Mouse (Mus musculus) urinary bladder, adult 2 months (tissue): ENCODE data around the gene Zfp69. TPM values are rescaled to one million over a fixed set of nuclear protein-coding genes. Genes with fewer than 3 reads are reported as not detected.

Experiments used
- DNase-seq: peaks from one replicate; pipeline ENCODE4 v3.0.0; 2022; ENCODE audit warnings: low spot score
- polyA plus RNA-seq: library from polyadenylated mRNA; depleted of rRNA; stranded (reverse); fragments of >200 nt; gene quantifications from 2 replicates; pipeline ENCODE4 v1.2.3, GENCODE M21; 2012; rRNA removed

The Zfp69 gene
- 1.6 and 2.0 TPM in 2 replicates for polyA plus RNA-seq

DNA sequence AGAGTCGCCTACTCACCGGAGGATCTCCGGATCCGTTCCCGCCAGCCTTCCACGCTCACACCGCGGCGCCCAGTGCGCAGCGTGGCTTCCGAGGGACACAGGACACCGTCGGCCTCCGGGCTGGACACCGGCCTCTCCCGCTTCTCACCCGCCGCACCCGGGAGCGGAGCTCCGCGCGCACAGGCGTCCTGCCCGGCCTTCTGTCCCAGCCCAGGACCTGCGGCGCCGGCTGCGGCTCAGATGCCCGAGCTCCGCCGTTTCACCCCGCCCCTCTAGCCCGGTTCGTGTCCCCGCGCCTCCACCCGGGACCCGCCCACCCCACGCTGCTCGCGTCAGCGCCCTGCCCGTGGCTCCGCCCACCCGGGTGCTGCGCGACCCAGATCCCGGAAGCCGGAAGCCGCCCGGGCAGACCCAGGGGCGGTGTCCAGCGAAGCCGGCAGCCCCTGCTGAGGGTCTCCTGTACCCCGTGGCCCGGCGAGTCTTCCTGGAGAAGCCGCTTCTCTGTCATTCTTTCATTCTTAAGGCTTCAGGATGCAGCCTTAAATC, at the start of gene Zfp69:
TSS of gene Zfp69 (minus strand) at position 272 of the 546 bp plus-strand sequence.
- peak; percentile 86 for DNase-seq

DNA sequence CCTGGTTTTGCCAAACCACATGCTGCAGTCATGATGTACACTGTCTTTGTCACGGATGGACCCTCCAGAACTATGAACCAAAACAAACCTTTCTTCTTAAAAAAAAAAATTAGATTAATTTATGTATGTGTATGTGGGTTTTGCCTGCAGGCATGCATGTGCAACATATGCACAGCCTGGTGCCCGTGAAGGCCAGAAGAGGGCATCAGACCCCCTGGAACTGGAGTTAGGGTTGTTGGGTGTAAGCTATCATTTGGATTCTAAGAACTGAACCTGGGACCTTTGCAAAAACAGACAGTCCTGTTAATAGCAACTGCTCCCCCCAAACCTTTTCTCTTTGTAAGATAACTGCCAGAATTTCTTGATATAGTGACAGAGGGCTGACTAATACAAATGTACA, 49.5 kb upstream of the Zfp69 start:
- DNase-seq = no peak

DNA sequence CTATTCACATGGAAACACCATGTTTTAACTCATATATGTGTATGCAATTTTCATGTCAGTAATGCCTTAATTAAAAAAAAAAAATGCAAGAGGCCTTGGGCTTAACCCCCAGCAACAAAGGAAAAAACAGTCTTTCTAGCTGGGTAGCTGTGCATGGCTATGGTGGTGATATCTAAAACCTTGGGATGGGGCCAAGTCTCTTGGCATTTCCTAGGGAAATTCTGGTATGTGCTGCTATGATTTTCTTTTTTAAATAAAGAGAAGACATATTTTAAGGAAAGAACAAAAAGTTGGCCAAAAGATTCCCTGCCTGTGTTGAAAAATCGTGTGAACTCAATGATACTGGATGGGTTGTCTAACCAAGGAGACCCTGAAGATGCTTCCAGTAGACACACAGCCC, 44.4 kb upstream of the Zfp69 start:
- DNase-seq = no peak

DNA sequence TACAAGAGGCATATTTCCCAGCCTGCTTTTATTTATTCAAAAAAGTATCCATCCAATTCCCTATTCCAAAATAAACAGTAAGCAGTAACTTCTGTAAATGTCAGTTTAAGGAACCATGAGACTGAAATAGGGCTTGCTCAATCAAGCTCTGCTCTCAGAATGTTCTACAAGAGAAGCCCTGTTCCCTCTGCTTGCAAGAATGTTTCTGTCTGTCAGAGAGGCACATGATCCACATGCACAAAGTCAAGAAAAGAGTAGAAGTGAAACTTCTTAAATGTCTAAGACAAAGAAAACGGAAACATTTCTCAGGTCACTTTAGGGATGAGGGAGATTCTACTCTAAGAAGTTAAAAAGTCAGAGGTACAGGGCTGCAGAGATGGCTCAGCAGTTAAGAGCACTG, 41.5 kb upstream of the Zfp69 start:
- no peak for DNase-seq

DNA sequence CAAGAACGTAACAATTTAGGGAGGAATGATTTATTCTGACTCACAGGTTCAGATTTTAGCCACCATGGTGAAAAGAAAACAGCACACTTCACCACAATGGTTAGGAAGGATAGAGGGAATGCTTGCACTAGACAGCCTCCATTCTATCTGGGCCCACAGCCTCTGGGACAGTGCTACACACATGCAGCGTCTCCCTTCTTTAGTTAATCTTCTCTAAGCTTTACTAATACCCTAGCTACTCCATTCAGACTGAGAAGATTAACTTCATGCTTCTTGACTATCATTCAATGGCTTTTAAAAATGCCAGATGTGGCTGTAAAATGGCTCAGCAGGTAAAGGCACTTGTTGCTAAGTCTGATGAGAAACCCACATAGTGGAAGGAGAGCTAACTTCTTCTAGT, 40.8 kb upstream of the Zfp69 start:
- no peak for DNase-seq

DNA sequence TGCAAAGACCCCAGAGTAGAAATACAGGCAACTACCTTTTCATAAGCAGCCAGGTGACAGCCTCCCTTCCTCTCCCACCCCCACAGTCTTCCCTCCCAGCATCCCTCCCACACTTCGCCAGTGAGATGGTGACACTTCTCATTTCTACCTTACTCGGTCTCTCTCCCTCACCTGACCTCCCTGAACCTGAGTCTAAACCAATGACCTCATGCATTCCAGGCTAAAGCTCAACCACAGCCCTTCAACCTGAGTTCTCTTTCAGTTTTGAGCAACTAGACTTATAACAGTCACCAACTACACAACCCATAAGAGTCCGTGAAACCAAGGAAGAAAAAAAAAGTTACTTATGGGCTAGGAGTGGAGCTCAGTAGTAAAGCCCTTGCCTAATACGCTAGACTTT, 35.8 kb upstream of the Zfp69 start:
- no peak for DNase-seq

DNA sequence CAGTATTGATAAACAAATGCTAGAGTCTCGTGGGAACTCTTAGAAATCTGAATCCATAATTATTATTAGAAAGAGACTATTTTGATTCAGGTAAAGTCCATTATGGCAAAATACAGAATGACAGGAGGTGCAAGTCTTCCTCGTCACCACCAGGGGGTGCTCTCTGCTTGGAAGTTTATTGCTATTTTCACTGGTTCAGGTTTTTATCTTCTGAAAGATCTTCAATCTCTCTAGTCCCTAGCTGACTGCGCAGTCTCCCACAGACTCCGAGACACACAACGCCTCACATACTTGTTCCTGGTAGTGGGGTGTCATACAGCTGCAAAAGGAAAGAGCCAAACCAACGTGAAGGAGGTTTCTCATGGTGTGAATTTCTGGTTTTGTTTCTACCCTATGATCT, 34.9 kb upstream of the Zfp69 start:
- DNase-seq = no peak

DNA sequence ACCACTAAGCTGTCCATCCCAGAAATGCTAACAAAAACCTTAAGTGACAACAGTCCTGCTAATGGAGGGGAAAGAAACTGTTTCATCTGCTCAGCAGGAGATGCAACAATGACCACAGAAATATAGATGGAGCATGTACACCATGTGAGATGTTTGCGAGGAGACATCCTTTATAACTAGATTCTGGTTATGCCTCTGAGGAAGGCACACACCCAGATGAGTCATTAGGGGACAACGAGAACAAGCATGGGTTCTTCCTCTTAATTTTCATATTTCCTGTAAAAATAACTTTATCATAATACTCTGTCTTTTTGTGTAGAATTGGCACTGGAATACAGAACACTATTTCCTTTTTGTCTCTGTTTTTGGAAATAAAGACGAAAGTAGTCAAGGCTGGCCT, 26.7 kb upstream of the Zfp69 start:
- no peak for DNase-seq

DNA sequence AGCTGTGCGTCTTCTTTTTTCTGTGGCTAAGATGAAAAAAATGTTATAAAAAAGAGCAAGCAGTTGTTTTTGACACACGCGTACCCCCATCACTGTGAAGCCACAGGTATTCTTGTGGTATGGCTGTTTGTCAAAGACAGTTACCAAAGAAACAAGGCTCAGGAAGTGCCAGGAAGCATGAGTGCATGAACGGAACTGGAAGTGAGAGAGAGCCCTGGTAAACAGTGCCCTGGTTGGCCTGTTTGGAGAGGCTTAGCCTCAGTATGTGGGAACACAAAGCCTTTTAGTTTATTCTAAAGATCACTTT, 23.9 kb upstream of the Zfp69 start:
- DNase-seq = no peak

DNA sequence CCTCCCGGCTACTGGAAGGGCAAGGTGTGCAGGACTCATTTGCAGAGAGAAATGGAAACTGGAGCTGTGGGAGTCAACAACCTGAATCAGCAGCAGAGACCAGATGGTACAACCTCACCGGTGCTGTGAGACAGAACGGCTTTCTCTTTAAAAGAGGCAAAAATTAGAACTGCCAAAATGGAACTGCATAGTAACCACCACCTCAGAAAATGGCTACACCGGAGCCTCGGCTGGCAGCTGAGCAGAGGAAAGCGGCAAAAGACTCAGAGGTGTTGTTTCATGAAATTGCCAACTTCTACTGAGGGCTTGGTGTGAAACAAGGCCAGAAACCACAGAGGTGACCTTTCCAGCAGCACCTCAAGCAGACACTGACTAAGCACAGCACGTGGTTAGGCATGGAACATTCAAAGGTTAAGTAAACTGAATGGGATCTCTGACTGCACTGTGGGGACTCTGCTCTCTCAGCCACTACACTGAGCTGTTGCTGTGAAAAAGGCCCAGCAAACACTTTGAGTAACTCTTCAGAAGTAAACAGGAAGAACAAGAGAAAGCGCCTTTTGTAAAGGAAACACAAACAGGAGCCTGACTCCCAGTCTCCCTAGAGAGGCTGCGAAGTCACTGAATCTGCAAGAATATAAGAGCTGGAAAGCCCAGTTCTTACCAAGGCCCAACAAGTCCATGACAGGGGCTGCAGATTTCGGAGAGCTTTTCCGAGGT, 23.4 kb upstream of the Zfp69 start:
- DNase-seq = no peak

DNA sequence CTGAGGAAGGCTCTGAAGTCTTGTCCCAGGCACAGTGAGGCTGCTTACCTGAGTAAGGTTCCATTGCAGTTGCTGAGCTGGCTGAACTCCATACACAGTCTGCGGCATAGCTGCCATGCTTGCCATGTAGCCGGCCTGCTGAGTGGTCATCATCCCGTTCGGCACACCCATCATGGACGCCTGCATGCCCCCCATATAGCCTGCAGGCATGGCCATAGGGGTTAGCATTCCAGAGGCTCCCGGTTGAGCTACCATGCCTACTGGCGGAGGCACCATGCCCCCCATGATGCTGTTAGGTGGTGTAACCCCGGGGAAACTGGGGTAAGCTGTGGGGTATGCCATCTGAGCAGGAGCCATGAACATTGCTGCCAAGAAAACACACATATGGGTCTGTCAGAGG, 20.3 kb upstream of the Zfp69 start:
- DNase-seq = no peak

DNA sequence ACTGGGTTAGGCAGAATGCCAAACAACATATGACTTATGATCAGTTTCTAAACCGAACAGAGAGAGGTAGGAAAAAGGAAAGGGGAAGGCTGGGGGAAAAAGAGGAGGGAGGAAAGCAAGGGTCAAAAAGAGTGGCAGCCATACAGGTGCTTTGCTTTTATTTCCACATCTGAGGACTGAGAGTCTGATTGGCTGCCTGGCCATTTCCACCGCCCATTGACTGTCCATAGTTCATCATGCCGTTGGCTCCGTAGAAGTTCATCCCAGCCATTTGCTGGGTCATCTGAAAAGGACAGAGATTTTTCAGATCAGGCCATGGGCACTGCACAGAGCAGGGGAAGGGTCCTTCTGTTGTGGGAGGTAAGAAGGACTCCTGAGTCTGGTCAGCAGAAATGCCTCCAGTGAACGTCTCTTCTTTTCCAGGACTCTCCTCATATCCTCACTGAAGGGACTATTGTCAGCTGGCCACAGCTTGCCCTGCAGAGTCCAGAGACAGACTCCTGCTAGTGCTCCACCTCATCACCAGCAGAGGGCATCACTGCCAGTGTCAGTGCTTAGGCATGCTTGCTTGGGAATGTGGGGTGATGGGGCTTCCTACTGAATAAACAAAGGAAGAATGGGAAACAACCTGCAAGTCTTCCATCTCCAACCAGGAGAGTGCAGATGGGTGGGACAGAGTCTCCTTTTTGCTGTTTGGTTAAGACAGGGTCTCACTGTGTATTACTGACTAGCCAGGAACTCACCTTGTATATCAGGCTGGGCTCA, 18.1 kb upstream of the Zfp69 start:
- no peak for DNase-seq

DNA sequence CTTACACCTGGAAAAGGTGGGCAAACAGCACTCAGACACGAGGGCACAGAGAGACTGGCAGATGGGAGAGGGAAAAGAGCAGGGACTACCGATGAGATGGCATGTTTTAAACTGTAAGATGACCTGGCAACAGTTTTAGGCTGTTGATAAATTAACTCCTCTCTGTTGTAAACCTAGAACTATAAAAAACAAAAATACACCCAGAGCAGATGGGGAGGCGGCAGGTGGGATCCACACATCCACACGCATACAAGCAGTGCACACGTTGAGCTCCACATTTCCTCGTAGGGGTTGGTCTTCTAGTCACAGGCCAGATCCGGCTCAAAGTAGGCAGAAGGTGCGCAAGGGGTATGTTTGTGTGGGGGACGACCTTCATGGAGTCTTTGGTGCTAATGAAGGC, 17.0 kb upstream of the Zfp69 start:
- DNase-seq = no peak

DNA sequence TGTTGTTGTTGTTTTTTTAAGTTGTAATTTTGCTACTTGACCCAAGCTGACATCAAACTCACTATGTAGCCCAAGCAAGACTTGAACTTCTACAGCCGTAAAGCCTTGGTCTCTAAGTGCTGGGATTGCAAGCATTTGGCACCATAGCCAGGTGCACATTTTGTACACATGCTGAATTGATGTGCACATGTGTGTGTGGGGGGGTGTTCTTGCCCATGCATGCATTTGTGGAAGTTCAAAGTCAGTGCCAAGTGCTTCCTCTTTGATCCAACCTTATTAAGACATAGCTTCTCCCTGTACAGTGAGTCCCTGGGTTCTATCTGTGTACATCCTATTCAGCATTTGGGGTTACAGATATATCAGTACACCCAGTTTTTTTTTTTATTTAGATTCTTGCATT, 4.1 kb upstream of the Zfp69 start:
- no peak for DNase-seq

DNA sequence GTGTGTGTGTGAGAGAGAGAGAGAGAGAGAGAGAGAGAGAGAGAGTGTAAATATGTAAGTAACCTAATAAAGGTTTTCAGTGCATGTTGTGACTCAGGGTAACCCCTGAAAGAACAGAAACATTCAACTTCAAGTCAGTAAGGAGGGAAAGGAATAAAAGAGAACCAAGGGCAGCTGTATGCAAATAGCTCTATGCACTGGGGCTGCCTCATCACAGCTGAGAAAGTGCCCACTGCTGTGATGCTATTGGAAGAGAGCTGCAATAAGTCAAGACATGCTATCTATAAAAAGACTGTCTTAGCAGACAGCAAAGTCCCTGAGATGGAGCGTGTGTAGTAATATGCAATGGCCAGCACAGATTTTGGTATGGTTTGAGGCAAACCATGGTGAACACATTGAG, 2.2 kb upstream of the Zfp69 start:
- DNase-seq = no peak

DNA sequence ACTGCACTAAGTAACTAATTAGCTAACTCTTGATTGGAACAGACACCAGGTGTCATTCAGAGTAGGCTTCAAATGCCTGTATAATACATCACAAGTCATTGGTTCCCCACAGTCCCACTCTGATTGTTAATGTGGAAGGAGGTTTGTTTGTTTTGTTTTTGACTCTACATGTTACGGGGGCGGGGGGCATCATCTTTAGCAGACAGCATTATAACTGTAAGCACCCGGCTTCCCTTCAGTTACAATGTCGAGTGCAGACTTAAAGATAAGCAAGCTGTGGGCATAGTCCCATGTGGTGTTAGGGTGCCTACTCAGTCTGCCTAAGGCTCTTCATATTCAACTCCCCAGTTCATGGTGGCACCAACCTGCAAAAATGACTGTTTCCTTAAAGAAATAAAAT, 1.5 kb upstream of the Zfp69 start:
- no peak for DNase-seq

DNA sequence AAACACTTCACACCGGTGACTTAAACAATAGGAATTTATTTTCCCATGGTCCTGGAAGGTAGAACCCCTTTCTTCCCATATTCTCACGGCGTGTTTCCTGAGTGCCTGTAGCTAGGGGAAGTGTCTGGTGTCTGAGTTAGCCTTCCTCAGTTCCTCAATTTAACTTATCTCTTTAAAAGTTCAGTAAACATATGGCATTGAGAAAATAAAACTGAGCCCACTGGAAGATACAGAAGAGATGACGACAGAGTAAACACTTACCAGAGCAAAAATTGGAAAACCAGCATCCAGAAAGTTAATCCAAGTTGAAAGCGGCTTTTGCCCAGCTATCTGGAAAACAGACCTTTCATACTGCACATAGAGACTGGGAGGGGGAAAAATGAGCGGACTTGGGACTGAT, 664 bp upstream of the Zfp69 start:
- DNase-seq = no peak

DNA sequence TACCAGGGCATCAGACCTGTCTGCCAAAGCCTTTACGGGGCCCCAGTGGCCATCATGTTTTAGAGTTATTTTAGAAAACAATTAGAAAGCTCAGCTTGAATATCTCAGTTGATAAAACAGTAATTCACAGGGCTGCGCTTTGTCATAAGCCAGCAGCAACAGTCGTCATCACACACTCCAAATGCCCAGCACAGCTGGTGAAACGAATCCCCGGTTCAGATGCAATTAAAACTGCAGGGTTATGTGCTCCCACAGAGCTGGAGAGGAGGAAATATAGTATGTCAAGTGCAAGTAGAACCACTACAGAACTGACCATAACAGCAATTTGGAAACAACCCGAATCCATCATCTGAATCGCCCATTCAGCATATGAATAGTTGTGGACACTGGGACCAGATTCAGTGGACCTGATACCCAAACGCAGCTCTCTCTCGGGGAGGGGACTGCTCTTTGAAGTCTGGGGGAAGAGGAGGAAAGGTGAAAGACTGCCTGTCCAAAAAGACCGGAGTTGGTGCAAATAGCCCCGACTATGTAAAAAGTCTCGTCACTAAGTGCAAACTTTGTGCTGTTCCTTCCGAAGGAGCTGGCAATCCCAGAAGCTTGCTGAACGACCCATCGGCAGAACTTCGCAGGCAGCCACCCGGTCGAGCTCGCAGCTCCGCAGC, 604 bp downstream of the Zfp69 start:
- no peak for DNase-seq

DNA sequence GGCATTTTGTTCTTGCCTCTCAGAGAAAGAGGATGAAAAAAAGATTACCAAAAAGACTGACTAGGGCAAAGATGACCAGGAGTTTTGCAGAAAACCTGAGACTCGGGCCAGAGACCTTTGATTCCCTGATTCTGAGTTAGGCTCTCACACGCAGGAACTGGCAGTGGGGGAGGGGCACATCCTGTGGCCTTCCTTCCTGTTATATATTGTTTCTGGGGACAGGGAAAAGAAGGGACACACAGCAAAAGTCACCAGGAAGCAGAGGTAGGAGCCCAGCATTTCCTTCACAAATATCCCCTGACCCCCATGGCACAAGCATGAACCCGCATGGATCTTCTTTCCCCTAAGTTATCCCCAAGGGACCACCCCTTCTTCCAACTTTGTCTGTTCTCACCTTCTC, 2.6 kb downstream of the Zfp69 start:
- no peak for DNase-seq

DNA sequence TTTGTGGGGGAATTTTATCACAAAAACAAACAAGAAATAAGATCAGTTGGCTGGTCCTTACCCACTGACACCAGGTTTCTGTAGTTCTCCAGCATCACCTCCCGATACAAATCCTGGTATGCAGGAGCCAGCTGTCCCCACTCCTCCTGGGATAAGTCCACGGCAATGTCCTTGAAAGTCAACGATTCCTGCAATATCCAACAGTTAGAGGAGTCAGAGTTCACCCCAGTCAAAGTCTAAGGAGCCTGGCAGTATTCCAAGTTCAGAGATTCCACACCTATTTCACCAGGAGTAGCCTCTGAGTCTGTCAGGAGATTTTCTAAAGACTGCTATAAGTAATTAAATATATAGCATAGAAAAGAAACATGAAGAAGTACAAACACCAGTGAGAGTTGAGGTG, 16.5 kb downstream of the Zfp69 start:
- DNase-seq = no peak

DNA sequence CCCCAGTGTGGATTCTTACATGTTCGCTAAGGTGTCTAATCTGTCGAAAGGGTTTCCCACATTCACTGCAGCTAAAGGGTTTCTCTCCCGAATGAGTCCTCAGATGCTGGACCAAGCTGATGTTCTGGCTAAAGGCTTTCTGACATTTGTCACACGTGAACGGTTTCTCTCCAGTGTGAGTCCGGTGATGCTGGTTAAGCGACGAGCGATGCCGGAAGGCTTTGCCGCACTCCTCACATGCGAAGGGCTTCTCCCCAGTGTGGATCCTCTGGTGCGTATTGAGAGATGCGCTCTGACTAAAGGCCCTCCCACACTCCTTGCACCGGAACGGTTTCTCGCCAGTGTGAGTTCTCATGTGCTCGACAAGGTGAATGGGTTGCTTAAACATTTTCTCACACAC, 20.8 kb downstream of the Zfp69 start:
- DNase-seq = no peak

DNA sequence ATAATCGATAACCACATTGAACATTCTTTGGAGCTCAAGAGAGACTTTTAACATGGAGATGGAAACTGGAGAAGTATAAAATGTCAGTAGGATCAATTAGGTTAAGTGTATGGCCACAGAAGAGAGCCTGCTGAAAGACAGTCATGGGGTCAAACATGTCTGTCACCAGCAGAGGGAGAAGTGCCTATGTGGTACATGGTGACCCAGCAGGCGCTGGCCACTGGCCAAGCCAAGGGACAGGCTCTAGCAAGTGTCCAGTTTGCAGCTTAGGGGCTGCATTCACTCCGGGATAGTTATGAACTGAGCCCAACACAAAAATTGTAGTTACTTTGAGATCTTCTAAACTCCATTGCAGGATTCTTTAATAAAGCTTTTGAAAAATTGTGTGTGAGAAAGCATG, 22.8 kb downstream of the Zfp69 start:
- no peak for DNase-seq

DNA sequence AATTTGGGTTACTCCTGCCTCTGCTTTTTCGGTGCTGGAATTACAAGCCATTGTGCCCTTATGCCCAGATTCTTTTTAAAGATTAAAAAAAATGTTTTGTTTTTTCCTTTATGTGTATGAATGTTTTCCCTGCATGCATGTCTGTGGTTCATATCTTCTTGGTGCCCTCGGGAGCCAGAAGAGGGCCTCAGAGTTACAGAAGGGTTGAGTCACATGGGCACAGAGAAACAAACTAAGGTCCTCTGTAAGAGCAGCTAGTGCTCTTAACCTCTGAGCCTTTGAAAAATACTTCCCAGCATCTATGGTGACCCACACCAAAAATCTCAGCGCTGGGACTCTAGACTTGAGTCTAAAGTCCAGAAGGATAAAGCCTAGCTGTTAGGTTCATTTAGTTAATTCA, 26.1 kb downstream of the Zfp69 start:
- DNase-seq = no peak
